Mouse (Mus musculus): ENCODE data around the gene Cemip2. TPM values are rescaled to one million over a fixed set of nuclear protein-coding genes. Genes with fewer than 3 reads are reported as not detected.

Gene Cemip2
- polyA plus RNA-seq, 1 experiment from 2014 or later: 38.5 TPM

GRCm38 (mm10) chr19:21894792-21895191 is 116.7 kb downstream of the Cemip2 start:
- no peaks in the 10 kb centered on the region for H3K9me3 ChIP-seq
- H3K4me2 ChIP-seq: no peak overlapping the region
- no peaks in the 10 kb centered on the region for H3K27me3 ChIP-seq
- 93% methylated on average over 3 of the region's 3 CpGs for WGBS
- H3K9ac ChIP-seq: no peak overlapping the region
- H3K4me3 ChIP-seq: no peak overlapping the region
- ATAC-seq (ENCODE audit: low read depth): no peak
- no peak overlapping the region for H3K27ac ChIP-seq (replicated peaks)
- no peaks in the 10 kb centered on the region; the same call in 1 of the 2 replicates for H3K4me1 ChIP-seq (replicated peaks)
- H3K36me3 ChIP-seq: no peaks in the 10 kb centered on the region

GRCm38 (mm10) chr19:21895540-21895939 is 117.4 kb downstream of the Cemip2 start:
- no peaks in the 10 kb centered on the region; the same call in 1 of the 2 replicates for H3K4me1 ChIP-seq (replicated peaks)
- H3K9me3 ChIP-seq: no peaks in the 10 kb centered on the region
- H3K27ac ChIP-seq (replicated peaks): no peak overlapping the region
- WGBS: 83% methylated on average over 5 of the region's 5 CpGs
- no peaks in the 10 kb centered on the region for H3K27me3 ChIP-seq
- H3K4me3 ChIP-seq: no peak overlapping the region
- no peak overlapping the region for H3K4me2 ChIP-seq
- no peak for ATAC-seq (ENCODE audit: low read depth)
- H3K9ac ChIP-seq: no peak overlapping the region
- H3K36me3 ChIP-seq: no peaks in the 10 kb centered on the region

GRCm38 (mm10) chr19:21897122-21897827 is 119.1 kb downstream of the Cemip2 start:
- no peak for ATAC-seq (ENCODE audit: low read depth)
- H3K9ac ChIP-seq: no peak overlapping the region
- H3K4me2 ChIP-seq: no peak overlapping the region
- H3K36me3 ChIP-seq: no peaks in the 10 kb centered on the region
- no peaks in the 10 kb centered on the region; the same call in 1 of the 2 replicates for H3K4me1 ChIP-seq (replicated peaks)
- H3K27ac ChIP-seq (replicated peaks): no peak overlapping the region
- H3K4me3 ChIP-seq: no peak overlapping the region
- H3K9me3 ChIP-seq: no peaks in the 10 kb centered on the region
- WGBS: 83% methylated on average over 7 of the region's 7 CpGs
- H3K27me3 ChIP-seq: no peaks in the 10 kb centered on the region

- H3K4me2 ChIP-seq: no peak overlapping the region
- no peak overlapping the region for H3K27ac ChIP-seq (replicated peaks)
- no peaks in the 10 kb centered on the region; the same call in 1 of the 2 replicates for H3K4me1 ChIP-seq (replicated peaks)
- H3K9me3 ChIP-seq: no peaks in the 10 kb centered on the region
- no peak overlapping the region for H3K4me3 ChIP-seq
- H3K36me3 ChIP-seq: no peaks in the 10 kb centered on the region
- ATAC-seq (ENCODE audit: low read depth): no peak
- H3K27me3 ChIP-seq: no peaks in the 10 kb centered on the region
- H3K9ac ChIP-seq: no peak overlapping the region
- 44% methylated on average over 12 of the region's 12 CpGs for WGBS
These were observed 120.1 kb downstream of the Cemip2 start for GRCm38 (mm10) chr19:21898015-21898939.

Other genes starting within 250 kb of the Cemip2 start
- 54.8 and 63.1 TPM in 2 replicates for gene 1110059E24Rik, start 125.4 kb upstream of the Cemip2 start, polyA plus RNA-seq (2015; fragmentation: Nextera tagmentation; extraction: Ambion mirVana)
- 42.2 and 43.0 TPM in 2 replicates for gene Abhd17b, start 125.2 kb upstream of the Cemip2 start, polyA plus RNA-seq (2015; fragmentation: Nextera tagmentation; extraction: Ambion mirVana)

Data from neural tube, embryonic 13.5 days (tissue).